Mouse (Mus musculus): Measurements from ENCODE around the gene Gpr3. TPM values are rescaled to one million over a fixed set of nuclear protein-coding genes. Genes with fewer than 3 reads are reported as not detected.

Gpr3 gene
- polyA plus RNA-seq, 1 experiment from 2014 or later = 0.37 TPM

DNA sequence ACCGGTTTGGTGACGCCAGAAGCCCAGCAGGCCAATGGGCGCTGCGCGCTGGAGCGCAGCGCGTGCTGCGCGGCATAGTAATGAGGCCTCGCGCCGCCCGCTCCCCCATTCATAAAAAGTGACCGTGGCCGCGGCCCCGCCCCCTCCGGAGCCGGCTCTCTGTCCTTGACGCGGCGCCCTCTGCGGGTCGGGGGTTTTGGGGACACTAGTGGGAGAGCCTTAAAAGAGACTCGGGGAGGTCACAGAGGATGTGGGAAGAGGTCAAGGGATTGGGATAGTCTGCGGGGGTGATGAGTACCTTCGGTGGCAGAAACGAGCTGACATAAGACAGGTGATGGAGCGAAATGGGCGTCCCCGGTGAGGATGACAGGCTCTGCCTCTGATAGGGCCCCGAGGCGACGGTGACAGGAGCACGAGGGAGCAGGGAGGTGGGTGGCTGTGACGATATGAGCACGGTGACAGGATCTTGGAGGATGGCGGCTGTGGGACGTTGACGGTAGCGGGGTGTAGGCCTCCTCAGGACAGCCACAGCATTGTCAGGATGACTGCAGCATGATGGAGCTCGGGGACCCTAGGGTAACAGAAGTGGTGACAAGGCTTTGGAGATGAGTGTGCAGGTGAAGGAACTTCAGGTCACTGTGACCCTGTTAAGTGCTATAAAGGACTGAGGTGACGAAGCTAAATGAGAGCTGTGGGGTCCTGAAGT, 379 bp upstream of the Gpr3 start:
- peaks cover 14% of the 10 kb centered on the region for H3K4me1 ChIP-seq (replicated peaks; ENCODE audit: control insufficient read depth, insufficient read depth, low read length)
- 1% methylated on average over 39 of the region's 44 CpGs for WGBS
- H3K9ac ChIP-seq (ENCODE audit: low read length) = peak overlapping the region; percentile 48; the same call in 1 of the 2 replicates
- peak overlapping the region; percentile 95 for H3K4me2 ChIP-seq (ENCODE audit: low read depth, low read length, severe bottlenecking)
- H3K4me3 ChIP-seq (ENCODE audit: low read depth, low read length) = peak overlapping the region; percentile 65
- no peaks in the 10 kb centered on the region for H3K36me3 ChIP-seq (ENCODE audit: control insufficient read depth, insufficient read depth, low read length)
- no peaks in the 10 kb centered on the region for H3K9me3 ChIP-seq (ENCODE audit: control insufficient read depth, low read length)
- ATAC-seq (replicated peaks; ENCODE audit: low FRiP score) (peak; percentile 92), DNase-seq (ENCODE audit: low spot score) (peak; percentile 89)
- peaks cover 34% of the 10 kb centered on the region for H3K27me3 ChIP-seq (ENCODE audit: control insufficient read depth, insufficient read depth, low read length)
- no peak overlapping the region for H3K27ac ChIP-seq (ENCODE audit: low read depth, low read length)

DNA sequence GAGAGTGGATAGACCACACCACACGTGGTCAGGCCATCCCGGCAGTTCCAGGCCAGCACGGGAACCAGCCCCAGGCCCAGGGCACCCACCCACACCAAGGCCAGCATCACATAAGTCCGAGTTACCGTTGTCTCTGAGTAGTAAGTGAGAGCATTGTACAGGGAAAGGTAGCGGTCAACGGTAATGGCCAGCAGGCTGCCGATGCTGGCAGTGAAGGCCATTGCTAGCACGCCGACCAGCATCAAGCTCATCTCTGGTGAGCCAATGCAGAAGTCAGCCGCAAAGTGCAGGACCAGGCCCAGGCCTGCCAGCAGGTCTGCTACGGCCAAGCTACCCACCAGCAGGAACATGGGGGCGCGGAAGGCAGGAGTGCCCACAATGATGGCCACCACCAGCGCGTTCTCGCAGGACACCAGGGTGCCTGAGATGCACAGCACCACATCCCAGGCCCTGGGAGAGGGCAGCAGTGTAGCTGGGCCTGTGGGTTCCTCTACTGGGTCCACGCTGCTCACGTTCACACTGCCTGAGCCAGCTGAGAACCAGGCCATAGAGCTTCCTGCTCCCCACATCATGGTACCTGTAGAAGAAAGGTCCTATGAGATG, 1.4 kb downstream of the Gpr3 start:
- H3K9ac ChIP-seq (ENCODE audit: low read length) = no peak overlapping the region
- peaks cover 34% of the 10 kb centered on the region for H3K27me3 ChIP-seq (ENCODE audit: control insufficient read depth, insufficient read depth, low read length)
- no peak overlapping the region for H3K4me3 ChIP-seq (ENCODE audit: low read depth, low read length)
- H3K4me1 ChIP-seq (replicated peaks; ENCODE audit: control insufficient read depth, insufficient read depth, low read length) = peaks cover 14% of the 10 kb centered on the region
- H3K4me2 ChIP-seq (ENCODE audit: low read depth, low read length, severe bottlenecking) = no peak overlapping the region
- H3K36me3 ChIP-seq (ENCODE audit: control insufficient read depth, insufficient read depth, low read length) = no peaks in the 10 kb centered on the region
- no peaks in the 10 kb centered on the region for H3K9me3 ChIP-seq (ENCODE audit: control insufficient read depth, low read length)
- DNase-seq (ENCODE audit: low spot score) (no peak), ATAC-seq (replicated peaks; ENCODE audit: low FRiP score) (no peak)
- 92% methylated on average over 19 of the region's 19 CpGs for WGBS
- H3K27ac ChIP-seq (ENCODE audit: low read depth, low read length) = no peak overlapping the region

DNA sequence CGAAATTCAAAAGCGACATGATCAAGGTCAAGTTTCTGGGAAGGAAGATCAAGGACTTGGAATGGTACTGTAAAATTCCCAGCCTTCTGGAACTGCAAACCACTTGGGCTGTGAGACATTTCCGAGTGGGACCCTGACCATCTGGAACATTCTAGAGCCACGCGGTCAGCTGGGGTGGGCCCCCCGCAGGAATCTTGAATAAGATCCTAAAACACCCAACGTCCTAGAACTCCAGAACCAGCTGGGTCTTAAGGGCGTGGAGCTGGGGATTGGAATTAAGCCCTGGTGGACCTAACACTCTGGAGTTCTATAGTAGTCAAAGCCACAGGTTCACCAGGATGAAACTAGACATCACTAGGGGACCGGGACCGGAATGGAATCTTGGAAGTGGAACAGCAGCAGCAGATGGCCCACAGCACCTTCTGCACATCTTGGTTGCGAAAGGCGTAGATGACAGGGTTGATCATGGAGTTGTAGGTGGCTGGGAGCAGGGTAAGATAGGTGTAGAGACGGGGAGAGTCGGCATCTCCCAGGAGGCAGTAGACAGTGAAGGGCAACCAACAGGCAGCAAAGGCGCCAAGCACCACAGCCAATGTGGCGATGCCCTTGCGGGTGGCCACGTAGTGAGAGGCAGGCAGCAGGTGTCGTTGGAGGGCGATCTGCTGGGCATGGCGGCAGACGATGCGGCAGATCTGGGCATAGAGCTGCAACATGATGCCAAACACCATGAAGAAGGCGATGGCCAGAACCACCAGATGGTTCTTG, 2.1 kb downstream of the Gpr3 start:
- H3K27me3 ChIP-seq (ENCODE audit: control insufficient read depth, insufficient read depth, low read length) = peaks cover 34% of the 10 kb centered on the region
- 91% methylated on average over 24 of the region's 24 CpGs for WGBS
- H3K27ac ChIP-seq (ENCODE audit: low read depth, low read length) = no peak overlapping the region
- no peak overlapping the region for H3K4me3 ChIP-seq (ENCODE audit: low read depth, low read length)
- peaks cover 14% of the 10 kb centered on the region for H3K4me1 ChIP-seq (replicated peaks; ENCODE audit: control insufficient read depth, insufficient read depth, low read length)
- DNase-seq (ENCODE audit: low spot score) = no peak
- no peaks in the 10 kb centered on the region for H3K9me3 ChIP-seq (ENCODE audit: control insufficient read depth, low read length)
- no peaks in the 10 kb centered on the region for H3K36me3 ChIP-seq (ENCODE audit: control insufficient read depth, insufficient read depth, low read length)
- H3K9ac ChIP-seq (ENCODE audit: low read length) = no peak overlapping the region
- no peak overlapping the region for H3K4me2 ChIP-seq (ENCODE audit: low read depth, low read length, severe bottlenecking)
- no peak for ATAC-seq (replicated peaks; ENCODE audit: low FRiP score)

DNA sequence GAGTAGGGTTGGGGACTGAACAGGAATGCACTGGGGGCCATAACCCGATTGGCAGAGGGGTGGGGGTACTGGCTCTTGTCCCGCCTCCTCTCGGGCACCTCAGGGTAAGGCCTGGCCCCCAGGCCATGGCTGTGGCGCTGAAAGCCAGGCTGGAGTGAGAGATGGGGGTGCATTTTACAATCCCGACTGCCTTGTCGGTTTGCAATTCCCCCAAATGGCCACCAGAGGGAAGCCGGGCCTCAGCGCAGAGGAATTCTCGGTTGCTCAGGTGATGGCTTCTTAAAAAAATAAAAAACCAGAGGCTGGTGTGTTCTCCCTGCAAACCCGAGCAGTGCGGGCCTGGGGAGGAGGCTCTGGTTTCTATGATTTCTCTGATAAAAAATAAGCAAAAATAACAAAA, 3.0 kb downstream of the Gpr3 start:
- Histone ChIP-seq H3K27ac (ENCODE audit: low read depth, low read length) (no peak overlapping the region), H3K27me3 (ENCODE audit: control insufficient read depth, insufficient read depth, low read length) (peaks cover 32% of the 10 kb centered on the region)
- 4% methylated on average over 11 of the region's 11 CpGs for WGBS

DNA sequence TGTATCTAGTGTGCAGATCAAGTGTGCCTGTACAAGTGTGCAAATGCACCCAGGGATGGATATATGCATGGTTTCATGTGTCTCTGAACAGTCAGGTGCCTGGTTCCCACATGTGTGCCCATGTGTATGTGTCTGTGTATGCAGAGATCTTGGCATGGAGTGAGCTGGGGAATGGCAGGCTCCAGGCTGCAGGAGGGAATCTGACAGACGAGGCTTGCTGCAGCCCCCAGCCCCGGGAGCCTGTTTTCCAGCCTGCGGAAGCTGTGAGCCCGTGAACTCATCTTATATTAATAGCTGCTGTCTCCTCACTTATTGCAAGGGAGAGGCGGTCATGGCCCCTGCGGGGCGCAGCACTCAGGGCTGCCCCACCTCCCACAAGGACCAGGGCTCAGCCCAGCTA, 8.0 kb downstream of the Gpr3 start:
- H3K27me3 ChIP-seq (ENCODE audit: control insufficient read depth, insufficient read depth, low read length) = no peaks in the 10 kb centered on the region; the same call in 1 of the 2 replicates
- DNase-seq (ENCODE audit: low spot score) (no peak), ATAC-seq (replicated peaks; ENCODE audit: low FRiP score) (no peak)
- no peak overlapping the region for H3K4me3 ChIP-seq (ENCODE audit: low read depth, low read length)
- no peaks in the 10 kb centered on the region for H3K9me3 ChIP-seq (ENCODE audit: control insufficient read depth, low read length)
- H3K4me2 ChIP-seq (ENCODE audit: low read depth, low read length, severe bottlenecking) = no peak overlapping the region
- H3K36me3 ChIP-seq (ENCODE audit: control insufficient read depth, insufficient read depth, low read length) = no peaks in the 10 kb centered on the region
- peaks cover 10% of the 10 kb centered on the region; the same call in 1 of the 2 replicates for H3K4me1 ChIP-seq (replicated peaks; ENCODE audit: control insufficient read depth, insufficient read depth, low read length)
- H3K27ac ChIP-seq (ENCODE audit: low read depth, low read length) = 0 out of 2 replicates have a peak overlapping the region, but pooled peaks have one; percentile 12
- 52% methylated on average over 7 of the region's 7 CpGs for WGBS
- H3K9ac ChIP-seq (ENCODE audit: low read length) = no peak overlapping the region

More for the DNA sequence above, 3.0 kb downstream of the Gpr3 start:
- DNase-seq (ENCODE audit: low spot score) (peak; percentile 77), ATAC-seq (replicated peaks; ENCODE audit: low FRiP score) (no peak)
- Histone ChIP-seq H3K36me3 (ENCODE audit: control insufficient read depth, insufficient read depth, low read length) (no peaks in the 10 kb centered on the region), H3K4me2 (ENCODE audit: low read depth, low read length, severe bottlenecking) (no peak overlapping the region), H3K9me3 (ENCODE audit: control insufficient read depth, low read length) (no peaks in the 10 kb centered on the region), H3K4me3 (ENCODE audit: low read depth, low read length) (no peak overlapping the region), H3K9ac (ENCODE audit: low read length) (no peak overlapping the region), H3K4me1 (replicated peaks; ENCODE audit: control insufficient read depth, insufficient read depth, low read length) (peaks cover 14% of the 10 kb centered on the region)

DNA sequence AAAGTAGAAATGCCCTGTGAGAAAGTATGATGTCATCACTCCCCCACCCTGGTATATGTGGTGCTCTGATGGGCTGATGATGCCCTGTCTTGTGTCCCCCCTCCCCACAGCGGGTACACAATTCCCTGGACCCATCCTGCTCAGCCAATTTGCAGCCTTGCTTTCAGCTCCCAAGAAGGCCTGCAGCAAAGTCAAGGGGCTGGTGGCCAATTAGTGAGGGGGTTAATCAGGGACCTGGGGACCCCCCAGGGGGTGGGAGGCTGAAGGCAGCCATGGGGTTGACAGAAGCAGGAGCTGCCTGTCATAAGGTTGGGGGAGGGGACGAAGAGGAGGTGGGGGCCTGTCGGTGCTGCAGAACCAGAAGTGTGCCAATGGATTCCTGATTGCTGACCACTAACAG, 8.7 kb downstream of the Gpr3 start:
- no peaks in the 10 kb centered on the region for H3K36me3 ChIP-seq (ENCODE audit: control insufficient read depth, insufficient read depth, low read length)
- H3K27me3 ChIP-seq (ENCODE audit: control insufficient read depth, insufficient read depth, low read length) = no peaks in the 10 kb centered on the region; the same call in 1 of the 2 replicates
- no peak overlapping the region for H3K27ac ChIP-seq (ENCODE audit: low read depth, low read length)
- DNase-seq (ENCODE audit: low spot score) (no peak), ATAC-seq (replicated peaks; ENCODE audit: low FRiP score) (no peak)
- no peak overlapping the region for H3K4me2 ChIP-seq (ENCODE audit: low read depth, low read length, severe bottlenecking)
- no peak overlapping the region for H3K9ac ChIP-seq (ENCODE audit: low read length)
- no peak overlapping the region for H3K4me3 ChIP-seq (ENCODE audit: low read depth, low read length)
- no peaks in the 10 kb centered on the region for H3K9me3 ChIP-seq (ENCODE audit: control insufficient read depth, low read length)
- WGBS = 66% methylated on average over 3 of the region's 3 CpGs
- H3K4me1 ChIP-seq (replicated peaks; ENCODE audit: control insufficient read depth, insufficient read depth, low read length) = peaks cover 14% of the 10 kb centered on the region

DNA sequence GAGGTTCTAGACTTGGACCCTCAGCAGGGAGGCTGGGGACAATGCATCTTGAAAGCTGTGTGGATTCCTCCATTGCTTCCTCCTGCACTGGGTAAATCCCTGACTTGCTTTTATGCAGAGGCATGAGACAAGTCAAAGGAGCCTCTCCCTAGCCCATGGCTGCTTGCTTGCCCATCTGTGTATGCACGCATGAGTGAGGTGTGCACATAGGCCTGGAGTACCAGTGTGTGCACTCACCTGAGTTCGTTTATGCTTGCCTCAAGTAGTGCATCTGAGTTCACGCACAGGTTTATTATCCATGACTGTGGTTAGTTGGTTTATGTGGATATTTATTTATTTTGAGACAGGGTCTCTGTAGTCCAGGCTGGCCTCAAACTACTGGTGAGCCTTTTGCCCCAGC, 10.1 kb downstream of the Gpr3 start:
- H3K27ac ChIP-seq (ENCODE audit: low read depth, low read length) = no peak overlapping the region
- H3K4me2 ChIP-seq (ENCODE audit: low read depth, low read length, severe bottlenecking) = no peak overlapping the region
- no peaks in the 10 kb centered on the region for H3K36me3 ChIP-seq (ENCODE audit: control insufficient read depth, insufficient read depth, low read length)
- ATAC-seq (replicated peaks; ENCODE audit: low FRiP score) (no peak), DNase-seq (ENCODE audit: low spot score) (no peak)
- peaks cover 26% of the 10 kb centered on the region for H3K4me1 ChIP-seq (replicated peaks; ENCODE audit: control insufficient read depth, insufficient read depth, low read length)
- WGBS = 90% methylated on average over 3 of the region's 3 CpGs
- no peak overlapping the region for H3K9ac ChIP-seq (ENCODE audit: low read length)
- H3K27me3 ChIP-seq (ENCODE audit: control insufficient read depth, insufficient read depth, low read length) = no peaks in the 10 kb centered on the region; the same call in 1 of the 2 replicates
- no peak overlapping the region for H3K4me3 ChIP-seq (ENCODE audit: low read depth, low read length)
- no peaks in the 10 kb centered on the region for H3K9me3 ChIP-seq (ENCODE audit: control insufficient read depth, low read length)

DNA sequence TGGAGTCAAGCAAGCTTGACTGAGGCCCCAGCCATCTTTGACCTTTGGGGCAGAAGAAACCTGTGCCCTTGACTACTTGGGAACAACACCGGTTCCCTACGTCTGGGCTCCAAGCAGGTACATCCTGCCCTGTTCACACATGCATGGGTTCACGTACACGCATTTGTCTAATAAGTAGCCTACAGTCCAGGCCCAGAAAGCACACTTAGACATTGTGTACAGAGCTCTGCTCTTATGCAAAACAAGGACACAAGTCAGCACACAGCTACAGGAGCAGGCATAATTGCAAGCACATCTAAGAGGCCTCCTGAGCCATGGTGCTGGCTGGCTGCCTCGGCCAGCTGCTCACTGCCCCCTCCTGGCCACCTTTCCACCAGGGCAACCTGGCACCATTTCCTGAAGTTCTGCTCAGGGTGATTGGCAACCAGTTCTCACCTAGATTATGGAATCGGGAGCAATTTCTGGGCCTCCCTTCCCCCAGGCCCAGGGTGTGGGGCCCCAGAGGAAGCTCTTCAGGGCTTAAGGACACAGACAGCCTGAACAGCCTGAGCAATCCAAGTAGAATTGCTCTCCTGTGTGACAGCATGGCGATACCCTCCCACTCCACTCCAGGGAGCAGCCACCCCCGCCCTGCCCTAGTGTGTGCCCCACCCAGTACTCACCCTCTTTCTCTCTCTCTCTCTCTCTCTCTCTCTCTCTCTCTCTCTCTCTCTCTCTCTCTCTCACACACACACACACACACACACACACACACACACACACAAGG, 11.1 kb downstream of the Gpr3 start:
- Histone ChIP-seq H3K4me3 (ENCODE audit: low read depth, low read length) (no peak overlapping the region), H3K9me3 (ENCODE audit: control insufficient read depth, low read length) (no peaks in the 10 kb centered on the region)
- no peak for ATAC-seq (replicated peaks; ENCODE audit: low FRiP score)

More for the DNA sequence above, 11.1 kb downstream of the Gpr3 start:
- no peak overlapping the region for H3K9ac ChIP-seq (ENCODE audit: low read length)
- H3K27me3 ChIP-seq (ENCODE audit: control insufficient read depth, insufficient read depth, low read length) = no peaks in the 10 kb centered on the region; the same call in 1 of the 2 replicates
- H3K4me2 ChIP-seq (ENCODE audit: low read depth, low read length, severe bottlenecking) = no peak overlapping the region
- peak; percentile 70 for DNase-seq (ENCODE audit: low spot score)
- H3K36me3 ChIP-seq (ENCODE audit: control insufficient read depth, insufficient read depth, low read length) = no peaks in the 10 kb centered on the region; the same call in 1 of the 2 replicates
- H3K4me1 ChIP-seq (replicated peaks; ENCODE audit: control insufficient read depth, insufficient read depth, low read length) = peaks cover 35% of the 10 kb centered on the region
- 75% methylated on average over 8 of the region's 8 CpGs for WGBS
- H3K27ac ChIP-seq (ENCODE audit: low read depth, low read length) = no peak overlapping the region
